Comparison of ENCODE assay signal across 29 mouse cellular contexts in the genomic region with DNA sequence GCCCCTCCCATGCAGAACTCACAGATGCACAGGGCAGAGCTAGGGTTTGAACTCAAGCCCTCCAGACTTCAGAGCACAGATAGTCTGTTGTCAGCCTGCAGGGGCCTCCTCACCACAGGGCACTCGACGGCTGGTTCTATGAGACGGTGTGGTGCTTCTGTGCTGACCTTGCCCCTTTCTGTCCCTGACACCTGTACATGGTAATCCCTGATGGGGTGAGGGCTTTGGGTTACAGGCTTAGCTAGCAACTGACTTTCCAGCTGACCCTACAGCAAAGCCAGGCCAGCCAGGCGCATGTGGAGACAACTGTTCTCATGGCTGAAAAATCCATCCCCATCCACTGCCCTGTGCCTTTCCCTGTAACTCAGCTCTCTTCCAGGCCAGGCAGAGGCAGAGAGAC. TPM values are rescaled to one million over a fixed set of nuclear protein-coding genes. Genes with fewer than 3 reads are reported as not detected.
"Had no signal": no experiment of that assay in that cellular context is flagged by ENCODE, and none has a peak within 500 bp of the region (broad histone marks: within the 10 kb centered on the region; RNA-seq: fewer than 3 reads in every experiment).

No protein-coding gene starts in this region.

- H3K27me3 ChIP-seq: heart, embryonic 13.5 days; heart, embryonic 15.5 days; hindbrain, embryonic 13.5 days; hindbrain, embryonic 15.5 days; kidney, embryonic 15.5 days; liver, embryonic 13.5 days; liver, embryonic 15.5 days had no signal

- H3K4me2 ChIP-seq: heart, embryonic 11.5 days; heart, embryonic 13.5 days; heart, embryonic 15.5 days; hindbrain, embryonic 13.5 days; hindbrain, embryonic 15.5 days; kidney, embryonic 15.5 days; liver, embryonic 11.5 days; liver, embryonic 13.5 days; liver, embryonic 15.5 days had no signal

- H3K4me1 ChIP-seq: heart, embryonic 13.5 days; heart, embryonic 15.5 days; hindbrain, embryonic 13.5 days; hindbrain, embryonic 15.5 days; liver, embryonic 13.5 days; liver, embryonic 15.5 days had no signal

- H3K9me3 ChIP-seq: heart, embryonic 13.5 days; heart, embryonic 15.5 days; hindbrain, embryonic 13.5 days; hindbrain, embryonic 15.5 days; kidney, embryonic 15.5 days; liver, embryonic 13.5 days; liver, embryonic 15.5 days had no signal

- DNase-seq: gastrocnemius, adult 2 months; gastrocnemius, postnatal 10 days; gastrocnemius, postnatal 36 days; heart, adult 11 months; heart, adult 2 months; heart, postnatal 14 days; heart, postnatal 36 days; kidney, adult 11 months; kidney, adult 2 months; kidney, adult 9 months; kidney, postnatal 14 days; kidney, postnatal 36 days; liver; liver, embryonic 13.5 days had no signal

- ATAC-seq: hindbrain, postnatal 0 days; intestine, embryonic 16.5 days had no signal

- H3K4me3 ChIP-seq: gastrocnemius, adult 2 months; heart, adult 2 months; heart, embryonic 13.5 days; heart, embryonic 15.5 days; hindbrain, embryonic 13.5 days; hindbrain, embryonic 15.5 days; kidney, embryonic 15.5 days; layer of hippocampus, adult 2 months; left cerebral cortex, adult 2 months; liver, embryonic 13.5 days; liver, embryonic 15.5 days had no signal

- H3K9ac ChIP-seq: heart, embryonic 13.5 days; heart, embryonic 15.5 days; hindbrain, embryonic 13.5 days; hindbrain, embryonic 15.5 days; kidney, embryonic 15.5 days; liver, embryonic 13.5 days; liver, embryonic 15.5 days had no signal

- H3K27ac ChIP-seq: gastrocnemius, adult 2 months; heart, adult 2 months; heart, embryonic 13.5 days; heart, embryonic 15.5 days; hindbrain, embryonic 13.5 days; hindbrain, embryonic 15.5 days; hindbrain, postnatal 0 days; kidney, embryonic 15.5 days; kidney, postnatal 0 days; layer of hippocampus, adult 2 months; left cerebral cortex, adult 2 months; liver, embryonic 13.5 days; liver, embryonic 15.5 days had no signal

RNA-seq across cellular contexts. Expression of a gene that starts 45.4 kb away (rescaled TPM):
- total RNA-seq: hematopoietic stem cell, adult 5-6 weeks had no signal
- polyA plus RNA-seq: heart, postnatal 0 days; liver, embryonic 15.5 days had no signal
